Mouse (Mus musculus) ovary, postnatal 10 days (tissue): Measurements from ENCODE around the gene Syngr1.

Experiments used
- DNase-seq: peaks from one replicate; pipeline ENCODE4 v3.0.0; 2022; ENCODE audit warnings: low spot score

Syngr1 gene

GRCm38 (mm10) chr15:80091121-80091955 lies at the start of gene Syngr1, which contains the start of gene Rpl3:
TSS of gene Syngr1 (plus strand) at chr15:80091334.
TSS of gene Rpl3 (minus strand) at chr15:80091868.
- DNase-seq = peak; percentile 50

DNA sequence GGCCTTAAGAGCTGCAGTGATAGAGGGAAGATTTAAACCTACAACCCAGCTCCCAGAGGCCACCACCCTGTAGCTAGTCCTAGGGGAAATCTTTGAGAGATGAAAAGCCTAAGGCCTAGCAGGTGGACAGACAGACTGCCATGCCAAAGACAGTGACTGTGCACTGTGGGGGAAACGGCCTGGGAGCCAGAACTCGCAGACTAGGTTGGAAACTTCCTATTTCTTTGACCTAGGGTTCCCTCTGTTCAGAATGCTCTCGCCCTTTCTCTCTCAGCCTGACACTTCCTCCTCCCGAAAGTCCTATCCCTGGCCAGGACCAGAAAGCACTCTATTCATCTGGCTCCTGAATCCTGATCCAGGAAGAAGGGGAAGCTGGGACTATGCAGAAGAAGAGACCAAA lies 49.0 kb upstream of the Syngr1 start:
- no peak for DNase-seq

DNA sequence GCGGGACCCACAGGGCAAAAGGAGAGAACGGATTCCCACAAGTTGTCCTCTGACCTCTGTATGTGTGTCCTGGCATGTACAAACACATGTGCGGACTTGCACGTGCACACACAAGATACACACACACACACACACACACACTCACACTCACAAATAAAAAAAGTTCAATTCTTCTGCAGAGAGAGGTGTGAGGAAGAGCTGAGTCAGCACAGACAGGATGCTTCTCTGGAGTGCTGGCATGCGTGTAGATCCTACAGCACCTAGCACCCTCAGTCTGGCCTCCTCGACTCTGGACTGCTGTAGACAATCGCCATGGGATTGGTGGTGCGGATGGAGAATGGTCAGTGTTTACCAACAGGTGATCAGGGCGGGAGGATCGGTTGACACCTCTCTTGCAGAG lies 46.9 kb upstream of the Syngr1 start:
- DNase-seq = no peak

DNA sequence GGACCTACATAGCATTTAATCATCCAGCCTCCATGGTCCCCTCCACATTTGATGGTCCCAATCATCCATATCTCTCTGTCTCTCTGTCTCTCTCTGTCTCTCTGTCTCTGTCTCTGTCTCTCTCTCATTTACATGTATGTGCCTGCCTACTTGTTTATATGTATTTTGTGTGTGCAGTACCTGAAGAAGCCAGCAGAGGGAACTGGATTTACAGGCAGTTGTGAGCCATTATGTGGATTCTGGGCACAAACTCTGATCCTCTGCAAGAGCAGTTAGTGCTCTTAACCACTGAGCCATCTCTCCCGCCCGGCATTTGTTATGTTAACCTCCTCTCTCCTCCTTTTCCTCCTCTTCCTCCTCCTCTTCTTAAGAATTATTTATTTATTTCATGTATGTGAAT lies 45.4 kb upstream of the Syngr1 start:
- DNase-seq = no peak

DNA sequence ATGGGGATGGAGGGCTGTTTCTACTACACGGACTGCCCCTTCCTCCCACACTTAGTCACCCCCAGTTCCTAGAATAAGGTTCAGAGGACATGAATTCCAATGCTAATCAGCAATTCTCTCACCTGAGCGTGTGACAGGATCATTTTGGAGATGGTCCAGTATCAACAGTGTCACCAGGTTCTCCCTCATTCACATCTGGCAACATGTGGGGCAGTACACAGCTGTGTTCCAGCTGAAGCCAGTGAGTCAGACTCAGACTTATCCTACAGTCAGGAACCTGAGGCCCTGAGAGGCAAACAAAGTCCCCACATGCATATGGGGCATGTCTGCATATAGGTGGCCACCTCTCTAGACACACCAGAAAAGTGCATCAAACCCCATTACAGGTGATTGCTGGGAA lies 43.9 kb upstream of the Syngr1 start:
- no peak for DNase-seq

DNA sequence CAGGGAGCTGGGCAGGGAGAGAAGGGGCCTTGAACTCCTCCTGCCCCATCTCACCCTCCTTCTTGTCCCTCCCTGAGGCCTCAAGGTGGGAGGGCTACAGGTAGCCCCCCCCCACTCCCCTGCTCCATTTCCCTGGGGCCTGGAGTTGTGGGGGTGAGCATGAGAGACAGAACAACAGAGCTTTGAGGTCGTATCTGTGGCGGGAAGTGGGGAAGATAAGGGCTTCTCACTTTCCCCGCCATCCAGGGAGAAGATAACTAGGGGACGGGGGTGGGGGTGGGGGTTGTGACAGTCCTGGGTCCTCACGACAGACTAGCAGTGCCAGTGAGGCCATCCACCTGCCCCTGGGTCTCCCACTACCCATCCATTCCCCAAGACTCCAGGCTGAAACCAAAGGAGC lies 43.2 kb upstream of the Syngr1 start:
- no peak for DNase-seq

DNA sequence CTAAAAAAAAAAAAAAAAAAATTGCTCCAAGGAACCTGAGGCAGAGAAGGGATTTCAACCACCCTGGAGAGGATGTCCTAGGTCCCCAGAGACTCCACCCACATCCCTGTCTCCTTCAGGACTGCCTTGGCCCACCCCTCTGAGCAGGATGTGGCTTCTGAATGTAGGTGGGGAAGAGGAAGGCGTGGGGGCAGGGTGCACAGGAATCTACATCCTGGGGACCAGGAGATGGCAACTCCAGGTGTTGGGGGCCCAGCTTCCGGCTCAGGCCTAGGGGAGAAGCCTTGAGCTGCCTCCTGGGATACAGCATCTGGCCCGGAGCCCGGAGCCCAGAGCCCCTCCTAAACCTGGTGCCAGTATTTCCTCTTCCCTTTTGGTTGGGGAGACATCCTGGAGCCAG lies 41.0 kb upstream of the Syngr1 start:
- DNase-seq = no peak

DNA sequence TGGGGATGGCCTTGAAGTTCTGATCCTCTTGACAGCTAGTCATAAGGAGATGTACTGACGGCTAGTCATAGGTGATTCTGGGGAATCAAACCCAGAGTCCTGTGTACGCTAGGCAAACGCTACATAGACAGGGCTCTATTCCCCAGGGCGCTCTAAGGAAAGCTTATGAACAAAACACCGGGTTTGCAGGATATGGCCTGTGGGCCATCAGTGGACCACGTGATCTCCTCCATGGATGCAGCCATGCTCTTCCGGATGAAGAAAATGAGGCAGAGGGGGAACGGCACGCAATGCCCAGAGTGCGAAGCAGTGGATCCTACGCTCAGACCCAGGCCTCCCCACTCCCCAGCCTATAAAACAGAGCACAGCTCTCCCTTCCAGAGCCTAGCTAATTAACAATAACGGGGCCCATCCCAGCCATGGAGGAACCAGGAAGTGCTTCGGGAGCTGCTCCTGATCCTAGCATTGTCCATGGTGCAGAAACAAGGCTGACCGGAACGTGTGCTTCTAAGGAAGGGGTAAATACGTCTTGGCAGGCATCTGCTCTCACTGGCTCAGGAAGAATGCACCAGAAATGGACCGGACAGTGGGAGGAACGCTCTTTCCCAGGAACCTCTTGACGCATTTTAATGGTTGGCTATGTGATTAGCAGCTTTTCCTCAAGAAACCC lies 39.9 kb upstream of the Syngr1 start:
- DNase-seq = no peak

- DNase-seq = no peak
Observed at GRCm38 (mm10) chr15:80051782-80052181, 39.4 kb upstream of the Syngr1 start.

DNA sequence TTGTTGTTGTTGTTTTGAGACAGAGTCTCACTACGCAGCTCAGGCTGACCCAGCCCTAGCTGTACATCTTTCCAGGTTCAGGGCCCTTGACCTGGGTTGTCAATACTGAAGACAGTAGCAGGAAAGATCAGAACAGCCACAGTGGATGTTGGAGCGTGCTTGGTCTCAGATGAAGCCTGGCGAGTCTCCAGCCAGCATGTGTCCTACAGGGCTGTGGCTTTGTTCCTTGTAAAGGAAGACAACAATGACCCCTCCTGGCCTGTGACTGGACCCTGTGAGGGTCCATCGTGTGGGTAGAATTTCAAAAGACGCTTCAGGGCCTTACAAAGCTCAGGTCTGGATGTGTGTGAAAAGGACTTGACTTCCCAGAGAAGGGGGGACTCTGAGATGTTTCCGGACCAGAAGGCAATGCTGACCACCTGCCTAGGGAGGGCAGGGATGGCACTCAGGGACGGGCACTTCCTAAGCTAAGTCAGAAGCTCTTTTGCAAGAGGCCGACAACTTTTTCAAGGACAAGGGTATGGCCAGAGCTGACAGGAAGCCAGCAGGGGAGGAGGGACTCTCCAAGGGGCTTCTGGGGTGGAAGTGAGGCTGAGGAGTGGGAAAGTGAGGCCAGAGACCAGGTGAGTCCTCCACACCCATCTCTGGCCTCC lies 37.6 kb upstream of the Syngr1 start:
- DNase-seq = no peak

DNA sequence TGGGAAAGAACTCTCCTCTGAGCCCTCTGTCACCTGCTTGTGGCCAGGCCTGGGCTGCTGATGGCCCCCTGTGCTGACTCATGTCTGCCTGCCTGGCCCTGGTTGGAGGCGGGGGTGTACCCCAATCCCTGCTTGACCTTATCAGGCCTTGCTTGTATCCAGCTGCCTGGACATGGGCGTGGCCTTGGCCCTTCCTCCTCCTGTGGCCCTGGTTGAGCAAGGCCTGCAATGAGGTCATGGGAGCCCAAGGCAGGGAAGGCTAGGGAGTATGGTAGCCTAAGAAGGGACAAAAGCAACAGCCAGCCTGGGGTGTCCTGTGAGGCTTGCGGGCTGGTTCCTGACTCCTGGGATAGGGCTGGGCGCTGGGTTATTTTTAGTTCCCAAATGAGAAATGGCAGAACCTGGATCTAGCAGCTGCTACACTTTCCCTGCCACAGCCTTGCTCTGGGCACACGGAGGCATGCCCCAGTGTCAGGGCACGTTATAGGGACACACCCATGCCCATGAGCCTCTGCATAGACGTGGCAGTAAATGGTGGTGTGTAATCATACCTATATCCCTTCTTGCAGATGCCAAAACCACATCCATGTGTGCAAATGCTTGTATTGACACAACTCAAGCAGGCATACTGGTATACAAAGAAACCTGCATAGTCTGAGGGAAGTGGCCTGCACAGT lies 37.0 kb upstream of the Syngr1 start:
- no peak for DNase-seq

DNA sequence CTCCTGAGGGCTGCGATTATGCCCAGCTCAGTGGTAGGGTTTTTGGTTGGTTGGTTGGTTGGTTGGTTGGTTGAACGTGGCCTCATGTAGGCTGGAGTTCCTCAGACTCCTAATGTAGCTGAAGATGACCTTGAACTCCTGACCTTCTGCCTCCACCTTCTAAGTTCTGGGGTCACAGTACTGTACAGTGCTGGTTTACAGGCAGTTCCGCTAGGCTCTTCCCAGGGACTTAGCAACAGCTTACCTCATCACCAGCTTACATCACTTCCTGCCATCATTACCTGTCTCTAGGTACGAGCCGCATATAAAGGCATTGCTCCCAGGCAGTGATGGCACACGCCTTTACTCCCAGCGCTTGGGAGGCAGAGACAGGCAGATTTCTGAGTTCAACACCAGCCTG lies 33.0 kb upstream of the Syngr1 start:
- DNase-seq = no peak

GRCm38 (mm10) chr15:80059606-80060005 lies 31.5 kb upstream of the Syngr1 start:
- DNase-seq = no peak

DNA sequence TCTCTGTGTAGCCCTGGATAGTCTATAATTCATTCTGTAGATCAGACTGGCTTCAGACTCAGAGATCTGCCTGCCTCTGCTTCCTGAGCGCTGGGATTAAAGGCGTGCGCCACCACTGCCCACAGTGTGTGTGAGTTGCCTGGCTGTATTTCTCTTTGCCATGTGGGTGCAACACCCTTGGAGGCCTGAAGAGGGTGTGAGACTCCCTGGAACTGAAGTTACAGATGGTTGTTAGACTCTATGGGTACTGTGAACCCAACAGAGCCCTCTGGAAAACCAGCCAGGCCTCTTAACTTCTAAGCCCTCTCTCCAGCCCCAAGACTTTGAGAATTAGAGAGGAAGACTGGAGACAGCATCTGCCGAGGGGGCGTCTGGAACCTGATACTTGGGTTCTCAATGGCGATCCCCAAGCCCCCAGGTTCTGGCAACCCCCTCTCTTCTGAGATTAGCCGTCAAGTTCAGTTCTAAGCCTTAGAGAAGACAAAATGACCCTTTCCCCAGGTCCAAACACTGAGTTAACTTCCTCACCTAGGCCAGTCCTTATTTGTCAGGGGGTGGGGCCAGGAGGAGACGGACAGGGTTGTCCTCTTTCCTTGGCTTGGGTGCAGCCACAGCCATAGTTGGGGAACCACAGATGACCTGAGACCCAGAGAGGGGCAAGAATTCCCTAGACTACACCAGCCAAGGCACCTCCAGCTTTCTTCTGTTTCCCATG lies 30.6 kb upstream of the Syngr1 start:
- no peak for DNase-seq

DNA sequence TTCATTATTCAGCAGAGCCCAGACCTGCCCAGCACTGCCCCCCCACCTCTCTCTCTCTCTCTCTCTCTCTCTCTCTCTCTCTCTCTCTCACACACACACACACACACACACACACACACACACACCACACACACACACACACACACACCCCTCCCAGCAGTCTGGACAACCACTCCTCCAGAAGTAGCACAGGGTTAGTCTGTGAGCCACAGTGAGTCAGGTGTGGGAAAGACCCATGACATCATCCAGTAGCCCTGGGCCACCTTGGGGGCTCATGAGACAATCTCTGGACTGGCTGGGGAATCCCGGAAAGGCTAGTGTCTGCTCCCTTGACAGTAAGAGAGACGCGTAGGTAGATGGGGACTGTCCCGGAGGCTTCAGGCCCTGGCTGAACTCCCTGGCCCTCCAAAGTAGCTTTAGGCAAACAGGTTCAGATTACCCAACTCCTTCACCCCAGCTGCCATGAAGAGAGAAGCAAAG lies 30.0 kb upstream of the Syngr1 start:
- no peak for DNase-seq

- DNase-seq = no peak
Observed at GRCm38 (mm10) chr15:80062339-80062738, 28.8 kb upstream of the Syngr1 start.

- DNase-seq = no peak
Observed at GRCm38 (mm10) chr15:80062821-80063220, 28.3 kb upstream of the Syngr1 start.

- DNase-seq = no peak
Observed at GRCm38 (mm10) chr15:80064965-80065364, 26.2 kb upstream of the Syngr1 start.

DNA sequence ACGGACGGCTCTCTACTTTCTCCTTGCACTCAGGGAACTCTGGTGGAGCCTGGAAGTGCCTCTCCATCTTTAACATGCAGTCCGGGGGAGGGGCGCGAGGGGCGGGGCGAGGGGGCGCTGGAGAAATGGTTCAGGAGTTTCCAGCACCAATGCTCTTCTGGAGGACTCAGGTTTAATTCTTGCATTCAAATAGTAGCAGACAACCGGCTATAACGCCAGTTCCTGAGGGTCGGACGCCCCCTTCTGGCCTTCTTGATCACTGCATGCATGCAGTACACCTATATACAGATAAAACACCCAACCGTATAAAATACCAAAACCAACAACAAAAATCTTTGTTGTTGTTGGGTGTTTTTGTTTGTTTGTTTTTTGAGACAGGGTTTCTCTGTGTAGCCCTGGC lies 25.7 kb upstream of the Syngr1 start:
- DNase-seq = no peak

- no peak for DNase-seq
Observed at GRCm38 (mm10) chr15:80066538-80066937, 24.6 kb upstream of the Syngr1 start.

DNA sequence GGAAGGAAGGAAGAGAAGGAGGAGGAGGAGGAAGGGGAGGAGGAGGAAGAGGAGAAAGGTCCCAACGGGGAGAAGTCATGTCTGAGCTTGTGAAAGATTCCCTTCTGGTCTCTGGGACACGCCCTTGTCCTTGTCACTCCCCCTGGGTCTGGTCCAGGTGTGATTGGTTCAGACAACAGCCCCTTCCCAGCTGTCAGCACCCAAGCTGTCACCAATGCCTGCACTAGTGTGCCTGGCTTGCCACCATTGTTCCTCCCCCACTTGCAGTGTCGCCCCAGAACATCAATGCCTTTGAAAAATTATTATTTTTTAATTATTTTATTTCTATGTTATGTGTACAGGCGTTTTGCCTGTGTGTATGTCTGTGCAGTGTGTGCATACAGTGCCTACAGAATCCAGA lies 22.0 kb upstream of the Syngr1 start:
- DNase-seq = no peak
